Mouse (Mus musculus): ENCODE measurements around the gene Ogfod2. TPM values are rescaled to one million over a fixed set of nuclear protein-coding genes. Genes with fewer than 3 reads are reported as not detected.

Ogfod2 gene
- polyA plus RNA-seq, 1 experiment from 2014 or later: 18.0 TPM

- Histone ChIP-seq H3K4me3 (ENCODE audit: low read depth, low read length) (no peak overlapping the region), H3K9ac (ENCODE audit: low read length) (no peak overlapping the region), H3K4me1 (ENCODE audit: control insufficient read depth, insufficient read depth, low read length) (0 out of 2 replicates have a peak, but pooled peaks cover under 1% of the 10 kb centered on the region), H3K4me2 (ENCODE audit: low read depth) (no peak overlapping the region), H3K36me3 (ENCODE audit: control insufficient read depth, insufficient read depth, low read length) (no peaks in the 10 kb centered on the region), H3K27me3 (ENCODE audit: control insufficient read depth, insufficient read depth, low read length) (peaks cover 5% of the 10 kb centered on the region; the same call in 1 of the 2 replicates), H3K9me3 (ENCODE audit: control insufficient read depth, low read length) (no peaks in the 10 kb centered on the region), H3K27ac (ENCODE audit: low read depth, low read length) (no peak overlapping the region)
- ATAC-seq (ENCODE audit: insufficient read depth, low FRiP score, low TSS enrichment) (no peak), DNase-seq (ENCODE audit: low spot score) (no peak)
- WGBS: 84% methylated on average over 23 of the region's 23 CpGs
Measured at GRCm38 (mm10) chr5:124089868-124090267, 22.2 kb upstream of the Ogfod2 start.

- no peak overlapping the region for H3K9ac ChIP-seq (ENCODE audit: low read length)
- peaks cover 7% of the 10 kb centered on the region; the same call in 1 of the 2 replicates for H3K27me3 ChIP-seq (ENCODE audit: control insufficient read depth, insufficient read depth, low read length)
- H3K4me2 ChIP-seq (ENCODE audit: low read depth): no peak overlapping the region
- no peaks in the 10 kb centered on the region for H3K36me3 ChIP-seq (ENCODE audit: control insufficient read depth, insufficient read depth, low read length)
- no peak overlapping the region for H3K27ac ChIP-seq (ENCODE audit: low read depth, low read length)
- DNase-seq (ENCODE audit: low spot score) (no peak), ATAC-seq (ENCODE audit: insufficient read depth, low FRiP score, low TSS enrichment) (no peak)
- 0 out of 2 replicates have a peak, but pooled peaks cover 2% of the 10 kb centered on the region for H3K4me1 ChIP-seq (ENCODE audit: control insufficient read depth, insufficient read depth, low read length)
- H3K9me3 ChIP-seq (ENCODE audit: control insufficient read depth, low read length): no peaks in the 10 kb centered on the region
- no peak overlapping the region for H3K4me3 ChIP-seq (ENCODE audit: low read depth, low read length)
- WGBS: 75% methylated on average over 9 of the region's 9 CpGs
Measured at GRCm38 (mm10) chr5:124091951-124092406, 20.1 kb upstream of the Ogfod2 start.

- peaks cover 7% of the 10 kb centered on the region; the same call in 1 of the 2 replicates for H3K27me3 ChIP-seq (ENCODE audit: control insufficient read depth, insufficient read depth, low read length)
- H3K27ac ChIP-seq (ENCODE audit: low read depth, low read length): no peak overlapping the region
- H3K4me1 ChIP-seq (ENCODE audit: control insufficient read depth, insufficient read depth, low read length): 0 out of 2 replicates have a peak, but pooled peaks cover 2% of the 10 kb centered on the region
- DNase-seq (ENCODE audit: low spot score): no peak
- no peak for ATAC-seq (ENCODE audit: insufficient read depth, low FRiP score, low TSS enrichment)
- no peaks in the 10 kb centered on the region for H3K36me3 ChIP-seq (ENCODE audit: control insufficient read depth, insufficient read depth, low read length)
- no peak overlapping the region for H3K4me2 ChIP-seq (ENCODE audit: low read depth)
- H3K9me3 ChIP-seq (ENCODE audit: control insufficient read depth, low read length): no peaks in the 10 kb centered on the region
- H3K4me3 ChIP-seq (ENCODE audit: low read depth, low read length): no peak overlapping the region
- WGBS: 82% methylated on average over 11 of the region's 11 CpGs
- no peak overlapping the region; the same call in 1 of the 2 replicates for H3K9ac ChIP-seq (ENCODE audit: low read length)
Measured at GRCm38 (mm10) chr5:124093120-124093794, 18.8 kb upstream of the Ogfod2 start.

- 85% methylated on average over 12 of the region's 12 CpGs for WGBS
Measured at GRCm38 (mm10) chr5:124093852-124094604, 18.1 kb upstream of the Ogfod2 start.

GRCm38 (mm10) chr5:124095077-124095581 is 17.0 kb upstream of the Ogfod2 start:
- ATAC-seq (ENCODE audit: insufficient read depth, low FRiP score, low TSS enrichment) (peak; percentile 48; the same call in 1 of the 2 replicates), DNase-seq (ENCODE audit: low spot score) (no peak)
- H3K36me3 ChIP-seq (ENCODE audit: control insufficient read depth, insufficient read depth, low read length): no peaks in the 10 kb centered on the region
- peak overlapping the region; percentile 47 for H3K9ac ChIP-seq (ENCODE audit: low read length)
- H3K4me1 ChIP-seq (ENCODE audit: control insufficient read depth, insufficient read depth, low read length): 0 out of 2 replicates have a peak, but pooled peaks cover 2% of the 10 kb centered on the region
- H3K9me3 ChIP-seq (ENCODE audit: control insufficient read depth, low read length): no peaks in the 10 kb centered on the region
- peak overlapping the region; percentile 37 for H3K4me3 ChIP-seq (ENCODE audit: low read depth, low read length)
- WGBS: 11% methylated on average over 19 of the region's 19 CpGs
- no peak overlapping the region for H3K27ac ChIP-seq (ENCODE audit: low read depth, low read length)
- peaks cover 7% of the 10 kb centered on the region; the same call in 1 of the 2 replicates for H3K27me3 ChIP-seq (ENCODE audit: control insufficient read depth, insufficient read depth, low read length)
- H3K4me2 ChIP-seq (ENCODE audit: low read depth): peak overlapping the region; percentile 61

More at GRCm38 (mm10) chr5:124093852-124094604, 18.1 kb upstream of the Ogfod2 start:
- H3K9ac ChIP-seq (ENCODE audit: low read length): no peak overlapping the region
- no peak for ATAC-seq (ENCODE audit: insufficient read depth, low FRiP score, low TSS enrichment)
- no peak overlapping the region for H3K4me3 ChIP-seq (ENCODE audit: low read depth, low read length)
- no peak for DNase-seq (ENCODE audit: low spot score)
- no peaks in the 10 kb centered on the region for H3K36me3 ChIP-seq (ENCODE audit: control insufficient read depth, insufficient read depth, low read length)
- peaks cover 7% of the 10 kb centered on the region; the same call in 1 of the 2 replicates for H3K27me3 ChIP-seq (ENCODE audit: control insufficient read depth, insufficient read depth, low read length)
- no peak overlapping the region for H3K4me2 ChIP-seq (ENCODE audit: low read depth)
- no peaks in the 10 kb centered on the region for H3K9me3 ChIP-seq (ENCODE audit: control insufficient read depth, low read length)
- no peak overlapping the region for H3K27ac ChIP-seq (ENCODE audit: low read depth, low read length)
- 0 out of 2 replicates have a peak, but pooled peaks cover 2% of the 10 kb centered on the region for H3K4me1 ChIP-seq (ENCODE audit: control insufficient read depth, insufficient read depth, low read length)

DNA sequence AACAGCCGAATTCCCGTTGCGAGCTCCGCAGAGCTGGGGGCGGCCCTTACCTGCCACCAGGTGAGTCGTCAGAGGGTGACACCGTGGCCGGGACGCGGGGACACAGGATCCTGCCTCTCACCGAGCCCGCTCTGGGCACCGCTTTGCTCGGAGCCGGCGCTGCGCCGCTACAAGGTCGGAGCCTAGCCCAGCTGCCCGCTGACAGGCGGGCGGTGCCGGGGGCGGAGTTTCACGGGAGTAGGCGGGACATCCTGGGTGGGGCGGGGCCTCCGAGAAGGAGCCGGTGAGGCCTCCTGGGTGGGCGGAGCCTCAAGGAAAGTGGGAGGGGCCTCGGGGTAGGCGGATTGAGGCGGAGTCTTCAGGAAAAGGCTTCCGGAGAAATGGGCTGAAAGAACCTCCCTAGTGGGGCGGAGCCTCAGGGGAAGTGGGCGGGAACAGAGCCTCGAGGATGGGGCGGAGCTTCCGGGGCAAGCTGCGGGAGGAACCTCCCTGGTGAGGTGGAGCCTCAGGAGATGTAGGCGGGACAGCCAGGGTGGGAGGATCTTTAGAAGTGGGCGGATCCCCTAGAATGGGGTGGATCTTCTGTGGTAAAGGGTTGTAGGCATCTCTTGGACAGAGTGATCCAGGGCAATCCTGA is 16.4 kb upstream of the Ogfod2 start, which contains the start of gene Abcb9:
Abcb9 (minus strand) TSS at position 203 of the 637 bp plus-strand sequence.
- DNase-seq (ENCODE audit: low spot score) (peak; percentile 88), ATAC-seq (ENCODE audit: insufficient read depth, low FRiP score, low TSS enrichment) (peak; percentile 69)
- H3K4me2 ChIP-seq (ENCODE audit: low read depth): peak within 1 kb of the TSS; percentile 61
- peak within 1 kb of the TSS; percentile 47 for H3K9ac ChIP-seq (ENCODE audit: low read length)
- no peaks in the 10 kb centered on the region for H3K36me3 ChIP-seq (ENCODE audit: control insufficient read depth, insufficient read depth, low read length)
- H3K27me3 ChIP-seq (ENCODE audit: control insufficient read depth, insufficient read depth, low read length): peaks cover 7% of the 10 kb centered on the region; the same call in 1 of the 2 replicates
- no peak within 1 kb of the TSS for H3K27ac ChIP-seq (ENCODE audit: low read depth, low read length)
- H3K9me3 ChIP-seq (ENCODE audit: control insufficient read depth, low read length): no peaks in the 10 kb centered on the region
- under 1% methylated on average over 42 of the region's 42 CpGs for WGBS
- H3K4me1 ChIP-seq (ENCODE audit: control insufficient read depth, insufficient read depth, low read length): 0 out of 2 replicates have a peak, but pooled peaks cover 2% of the 10 kb centered on the region
- peak within 1 kb of the TSS; percentile 37 for H3K4me3 ChIP-seq (ENCODE audit: low read depth, low read length)

DNA sequence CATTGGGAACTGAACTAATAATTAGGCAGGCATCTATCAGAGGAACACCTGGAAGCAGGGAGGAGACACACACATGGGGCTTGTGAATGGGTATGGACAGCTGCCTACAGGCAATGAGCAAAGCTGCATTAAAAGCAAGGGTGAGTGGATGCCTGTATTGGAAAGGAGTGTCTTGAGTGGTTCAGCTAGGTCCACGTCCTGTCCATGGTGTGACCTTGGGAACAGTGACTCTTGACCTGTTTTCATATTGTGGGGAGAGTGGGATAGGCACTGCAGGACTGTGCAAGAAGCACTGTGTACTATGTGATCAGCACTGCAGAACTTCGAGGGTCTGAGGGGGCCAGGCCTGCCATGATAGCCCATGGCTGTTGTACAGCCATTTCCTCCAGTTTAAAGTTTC is 13.2 kb upstream of the Ogfod2 start:
- no peak overlapping the region for H3K4me3 ChIP-seq (ENCODE audit: low read depth, low read length)
- ATAC-seq (ENCODE audit: insufficient read depth, low FRiP score, low TSS enrichment): no peak
- no peak overlapping the region for H3K9ac ChIP-seq (ENCODE audit: low read length)
- 79% methylated on average over 2 of the region's 2 CpGs for WGBS
- H3K4me1 ChIP-seq (ENCODE audit: control insufficient read depth, insufficient read depth, low read length): 0 out of 2 replicates have a peak, but pooled peaks cover 2% of the 10 kb centered on the region
- H3K27ac ChIP-seq (ENCODE audit: low read depth, low read length): no peak overlapping the region
- H3K36me3 ChIP-seq (ENCODE audit: control insufficient read depth, insufficient read depth, low read length): no peaks in the 10 kb centered on the region
- H3K4me2 ChIP-seq (ENCODE audit: low read depth): no peak overlapping the region
- H3K27me3 ChIP-seq (ENCODE audit: control insufficient read depth, insufficient read depth, low read length): peaks cover 7% of the 10 kb centered on the region; the same call in 1 of the 2 replicates
- no peaks in the 10 kb centered on the region for H3K9me3 ChIP-seq (ENCODE audit: control insufficient read depth, low read length)
- DNase-seq (ENCODE audit: low spot score): no peak

Data from neural tube, embryonic 11.5 days (tissue).